Mouse (Mus musculus) MEL (cell line): ENCODE measurements around the gene Rela. TPM values are rescaled to one million over a fixed set of nuclear protein-coding genes. Genes with fewer than 3 reads are reported as not detected.

ENCODE experiments used
- DNase-seq: peaks from one replicate; pipeline ENCODE4 v3.0.0; 2011; ENCODE audit warnings: low read depth, low spot score
- H3K27ac ChIP-seq: 2 replicates; pipeline ENCODE4 v1.5.1; 2012; ENCODE audit warnings: low read depth, mild to moderate bottlenecking, control low read depth, low read length, moderate library complexity; ENCODE audit not compliant: control insufficient read depth
- H3K27me3 ChIP-seq, 2 experiments: fragments of 150-350 bp in 1 of 2; sonication (generic) in 1 of 2; 2 replicates each; pipeline ENCODE4 v1.6.1; 2012; ENCODE audit warnings: low read length in 2 of 2, mild to moderate bottlenecking in 2 of 2, improper control_type of control experiment in 1 of 2, moderate library complexity in 1 of 2; ENCODE audit not compliant: insufficient read depth in 2 of 2, control insufficient read depth in 1 of 2
- H3K36me3 ChIP-seq, 2 experiments: 2 replicates each; pipeline ENCODE4 v1.6.1; 2012 to 2014; ENCODE audit warnings: low read length in 2 of 2, improper control_type of control experiment in 1 of 2, inconsistent platforms in 1 of 2, mild to moderate bottlenecking in 1 of 2; ENCODE audit not compliant: insufficient read depth in 2 of 2, control insufficient read depth in 1 of 2
- H3K4me1 ChIP-seq, 2 experiments: fragments of 150-350 bp in 1 of 2; sonication (generic) in 1 of 2; 2 replicates each; pipeline ENCODE4 v1.6.1; 2012; ENCODE audit warnings: low read length in 2 of 2, improper control_type of control experiment in 1 of 2, mild to moderate bottlenecking in 1 of 2; ENCODE audit not compliant: insufficient read depth in 2 of 2, control insufficient read depth in 1 of 2
- H3K4me3 ChIP-seq, 2 experiments: fragments of 150-350 bp in 1 of 2; sonication (generic) in 1 of 2; 2 replicates each; pipeline ENCODE4 v1.5.1; 2012; ENCODE audit warnings: low read depth in 2 of 2, low read length in 2 of 2, mild to moderate bottlenecking in 2 of 2, moderate library complexity in 2 of 2, control low read depth in 1 of 2, improper control_type of control experiment in 1 of 2; ENCODE audit not compliant: control insufficient read depth in 1 of 2, insufficient read depth in 1 of 2
- H3K79me2 ChIP-seq: 2 replicates; pipeline ENCODE4 v1.6.1; 2012; ENCODE audit warnings: mild to moderate bottlenecking, low read length, moderate library complexity; ENCODE audit not compliant: control insufficient read depth, poor library complexity, insufficient read depth
- H3K9ac ChIP-seq: 2 replicates; pipeline ENCODE4 v1.6.1; 2012; ENCODE audit warnings: low read depth, mild to moderate bottlenecking, control low read depth, low read length, moderate library complexity; ENCODE audit not compliant: control insufficient read depth, poor library complexity, severe bottlenecking
- H3K9me3 ChIP-seq: fragments of 150-350 bp; sonication (generic); replicated peaks from 2 replicates; pipeline ENCODE4 v1.6.1; 2012; ENCODE audit warnings: mild to moderate bottlenecking, low read length, improper control_type of control experiment, moderate library complexity; ENCODE audit not compliant: insufficient read depth
- BHLHE40 ChIP-seq: IDR thresholded peaks from 2 replicates; pipeline ENCODE4 v1.6.1; 2012; ENCODE audit warnings: low read depth, mild to moderate bottlenecking, inconsistent platforms, low read length, improper control_type of control experiment, borderline replicate concordance
- CHD1 ChIP-seq: IDR thresholded peaks from 2 replicates; pipeline ENCODE4 v1.6.1; 2012; ENCODE audit warnings: low read depth, mild to moderate bottlenecking, inconsistent platforms, low read length, improper control_type of control experiment
- CHD2 ChIP-seq: IDR thresholded peaks from 2 replicates; pipeline ENCODE4 v1.6.1; 2011; ENCODE audit warnings: low read length, improper control_type of control experiment
- CTCF ChIP-seq, 3 experiments: IDR thresholded peaks in 2 of 3; conservative IDR thresholded peaks in 1 of 3; 2 replicates each; pipeline ENCODE4 v1.5.1; 2011 to 2012; ENCODE audit warnings: low read length in 3 of 3, low read depth in 2 of 3, mild to moderate bottlenecking in 2 of 3, improper control_type of control experiment in 1 of 3, inconsistent platforms in 1 of 3, mixed read lengths in 1 of 3, moderate library complexity in 1 of 3; ENCODE audit not compliant: control insufficient read depth in 1 of 3, insufficient read depth in 1 of 3, poor library complexity in 1 of 3, severe bottlenecking in 1 of 3
- E2F4 ChIP-seq: IDR thresholded peaks from 2 replicates; pipeline ENCODE4 v1.6.1; 2011; ENCODE audit warnings: low read depth, low read length, improper control_type of control experiment, borderline replicate concordance
- ELF1 ChIP-seq: IDR thresholded peaks from 2 replicates; pipeline ENCODE4 v1.6.1; 2014; ENCODE audit warnings: low read depth, mild to moderate bottlenecking, inconsistent platforms, low read length, improper control_type of control experiment, moderate library complexity
- EP300 ChIP-seq, 2 experiments: IDR thresholded peaks; 2 replicates each; pipeline ENCODE4 v1.6.1; 2011; ENCODE audit warnings: improper control_type of control experiment in 2 of 2, low read length in 2 of 2, low read depth in 1 of 2, mild to moderate bottlenecking in 1 of 2
- GABPA ChIP-seq: IDR thresholded peaks from 2 replicates; pipeline ENCODE4 v1.6.1; 2012; ENCODE audit warnings: low read depth, mild to moderate bottlenecking, inconsistent platforms, low read length, improper control_type of control experiment, moderate library complexity
- GATA1 ChIP-seq: IDR thresholded peaks from 2 replicates; pipeline ENCODE4 v1.6.1; 2011; ENCODE audit warnings: low read depth, low read length, improper control_type of control experiment
- HCFC1 ChIP-seq: IDR thresholded peaks from 2 replicates; pipeline ENCODE4 v1.6.1; 2012; ENCODE audit warnings: low read depth, mild to moderate bottlenecking, inconsistent platforms, low read length, improper control_type of control experiment, moderate library complexity
- JUND ChIP-seq: IDR thresholded peaks from 2 replicates; pipeline ENCODE4 v1.6.1; 2011; ENCODE audit warnings: low read depth, mild to moderate bottlenecking, improper control_type of control experiment, low read length
- KAT2A ChIP-seq: conservative IDR thresholded peaks from 2 replicates; pipeline ENCODE4 v1.6.1; 2012; ENCODE audit warnings: low read depth, low read length, improper control_type of control experiment, inconsistent platforms
- MAFK ChIP-seq: IDR thresholded peaks from 2 replicates; pipeline ENCODE4 v1.6.1; 2011; ENCODE audit warnings: low read depth, mild to moderate bottlenecking, low read length, improper control_type of control experiment, borderline replicate concordance
- MAX ChIP-seq: IDR thresholded peaks from 2 replicates; pipeline ENCODE4 v1.6.1; 2011; ENCODE audit warnings: low read length, improper control_type of control experiment
- MXI1 ChIP-seq: IDR thresholded peaks from 2 replicates; pipeline ENCODE4 v1.6.1; 2011; ENCODE audit warnings: mild to moderate bottlenecking, low read depth, low read length, improper control_type of control experiment
- MYB ChIP-seq: IDR thresholded peaks from 2 replicates; pipeline ENCODE4 v1.6.1; 2011; ENCODE audit warnings: mild to moderate bottlenecking, low read depth, low read length, improper control_type of control experiment
- NELFE ChIP-seq: IDR thresholded peaks from 2 replicates; pipeline ENCODE4 v1.6.1; 2011; ENCODE audit warnings: low read depth, low read length, improper control_type of control experiment
- POLR2A ChIP-seq, 2 experiments: IDR thresholded peaks; 2 replicates each; pipeline ENCODE4 v1.6.1; 2011 to 2012; ENCODE audit warnings: low read length in 2 of 2, mild to moderate bottlenecking in 2 of 2, control low read depth in 1 of 2, improper control_type of control experiment in 1 of 2, low read depth in 1 of 2, moderate library complexity in 1 of 2; ENCODE audit not compliant: control insufficient read depth in 1 of 2, insufficient read depth in 1 of 2, poor library complexity in 1 of 2
- POLR2AphosphoS2 ChIP-seq: IDR thresholded peaks from 2 replicates; pipeline ENCODE4 v1.6.1; 2011; ENCODE audit warnings: low read length, improper control_type of control experiment
- POLR2AphosphoS5 ChIP-seq: IDR thresholded peaks from 2 replicates; pipeline ENCODE4 v1.6.1; 2012; ENCODE audit warnings: low read depth, borderline replicate concordance, mild to moderate bottlenecking, inconsistent platforms, low read length, moderate library complexity, mixed read lengths
- RCOR1 ChIP-seq: IDR thresholded peaks from 2 replicates; pipeline ENCODE4 v1.6.1; 2012; ENCODE audit warnings: low read depth, mild to moderate bottlenecking, inconsistent platforms, low read length, improper control_type of control experiment
- SIN3A ChIP-seq: IDR thresholded peaks from 2 replicates; pipeline ENCODE4 v1.6.1; 2012; ENCODE audit warnings: low read length, improper control_type of control experiment, inconsistent platforms
- TBP ChIP-seq: IDR thresholded peaks from 2 replicates; pipeline ENCODE4 v1.8.0; 2011; ENCODE audit warnings: low read depth, low read length, improper control_type of control experiment
- TCF12 ChIP-seq: IDR thresholded peaks from 2 replicates; pipeline ENCODE4 v1.6.1; 2014; ENCODE audit warnings: low read depth, mild to moderate bottlenecking, inconsistent platforms, low read length, improper control_type of control experiment, moderate library complexity
- UBTF ChIP-seq: IDR thresholded peaks from 2 replicates; pipeline ENCODE4 v1.6.1; 2012; ENCODE audit warnings: low read depth, mild to moderate bottlenecking, inconsistent platforms, low read length, improper control_type of control experiment, moderate library complexity, borderline replicate concordance; ENCODE audit not compliant: insufficient read depth
- USF2 ChIP-seq, 2 experiments: IDR thresholded peaks; 2 replicates each; pipeline ENCODE4 v1.6.1; 2011 to 2012; ENCODE audit warnings: improper control_type of control experiment in 2 of 2, low read length in 2 of 2, borderline replicate concordance in 1 of 2, inconsistent platforms in 1 of 2, low read depth in 1 of 2, mild to moderate bottlenecking in 1 of 2; ENCODE audit not compliant: insufficient read depth in 1 of 2
- ZC3H11A ChIP-seq: IDR thresholded peaks from 2 replicates; pipeline ENCODE4 v1.6.1; 2012; ENCODE audit warnings: low read depth, mild to moderate bottlenecking, inconsistent platforms, low read length, improper control_type of control experiment
- ZKSCAN1 ChIP-seq: IDR thresholded peaks from 2 replicates; pipeline ENCODE4 v1.6.1; 2012; ENCODE audit warnings: low read depth, mild to moderate bottlenecking, inconsistent platforms, low read length, improper control_type of control experiment, moderate library complexity
- ZMIZ1 ChIP-seq: IDR thresholded peaks from 2 replicates; pipeline ENCODE4 v1.6.1; 2012; ENCODE audit warnings: low read depth, mild to moderate bottlenecking, inconsistent platforms, low read length, improper control_type of control experiment, moderate library complexity
- ZNF384 ChIP-seq: IDR thresholded peaks from 2 replicates; pipeline ENCODE4 v1.6.1; 2012; ENCODE audit warnings: low read depth, mild to moderate bottlenecking, inconsistent platforms, low read length, improper control_type of control experiment
- polyA plus RNA-seq, 2 experiments: library from polyadenylated mRNA; stranded (reverse) in 1 of 2; unstranded in 1 of 2; fragments of >175 nt in 1 of 2; fragments of >200 nt in 1 of 2; gene quantifications; 2 replicates each; pipeline versions ENCODE4 v1.2.1 to v1.2.4; 2012; ENCODE audit warnings: low replicate concordance in 2 of 2, low read depth in 1 of 2; ENCODE audit not compliant: insufficient read length in 2 of 2, insufficient read depth in 1 of 2, missing spikeins in 1 of 2
- total RNA-seq: library from RNA; depleted of rRNA; stranded (reverse); fragments of 300-350 nt; gene quantifications from 2 replicates; pipeline ENCODE4 v1.2.3, GENCODE M21; 2012

The Rela gene
- total and polyA plus RNA-seq, 3 experiments: 16.4 to 61.7 TPM; not detected in 1

- TF ChIP-seq UBTF (no peak), CTCF (IDR thresholded peaks at IDR 0.05 in 2 of 3, conservative IDR thresholded peaks at IDR 0.05 in 1 of 3; ENCODE audit: control insufficient read depth in 1 of 3, insufficient read depth in 1 of 3, low read depth in 2 of 3, low read length in 3 of 3, poor library complexity in 1 of 3, severe bottlenecking in 1 of 3) (no peak), RCOR1 (no peak), ZNF384 (no peak), EP300 (IDR thresholded peaks at IDR 0.05; ENCODE audit: low read depth in 1 of 2, low read length in 2 of 2) (no peak), POLR2A (IDR thresholded peaks at IDR 0.05; ENCODE audit: control insufficient read depth in 1 of 2, insufficient read depth in 1 of 2, low read depth in 1 of 2, low read length in 2 of 2, poor library complexity in 1 of 2) (no peak), ZKSCAN1 (no peak), SIN3A (no peak), CHD1 (no peak), TBP (no peak), ELF1 (no peak), POLR2AphosphoS5 (no peak), USF2 (IDR thresholded peaks at IDR 0.05; ENCODE audit: borderline replicate concordance in 1 of 2, insufficient read depth in 1 of 2, low read depth in 1 of 2, low read length in 2 of 2) (no peak), E2F4 (no peak), TCF12 (no peak), HCFC1 (no peak), ZC3H11A (no peak), JUND (no peak), MXI1 (no peak)
- TF ChIP-seq, all 39 proteins: peak for 0
- H3K4me3 ChIP-seq: no peak overlapping the region
Observed at GRCm38 (mm10) chr19:5632120-5632519, 5.2 kb upstream of the Rela start.

GRCm38 (mm10) chr19:5636036-5636570 is 1.2 kb upstream of the Rela start:
- no peak for DNase-seq
- no peaks in the 10 kb centered on the region for H3K27me3 ChIP-seq
- peaks cover 0 to 18% of the 10 kb centered on the region in 2 experiments; a peak in 3 of 4 replicates for H3K4me1 ChIP-seq
- peak overlapping the region; percentile 97 for H3K9ac ChIP-seq
- peaks cover 16% of the 10 kb centered on the region for H3K79me2 ChIP-seq
- H3K27ac ChIP-seq: peak overlapping the region; percentile 60
- H3K36me3 ChIP-seq: peaks cover 2 to 12% of the 10 kb centered on the region in 2 experiments
- H3K4me3 ChIP-seq: peak overlapping the region; percentile 79 to 94
- no peaks in the 10 kb centered on the region for H3K9me3 ChIP-seq
- TF ChIP-seq GATA1 (peak; percentile 79), CHD1 (no peak), BHLHE40 (no peak), MYB (no peak), KAT2A (no peak), ZMIZ1 (no peak), ZNF384 (no peak), MAFK (no peak), POLR2AphosphoS2 (no peak), EP300 (IDR thresholded peaks at IDR 0.05; ENCODE audit: low read depth in 1 of 2, low read length in 2 of 2) (peak; percentile 37 to 54; a peak in 2 of 4 replicates), JUND (no peak), NELFE (no peak), TBP (no peak), CHD2 (no peak), USF2 (IDR thresholded peaks at IDR 0.05; ENCODE audit: borderline replicate concordance in 1 of 2, insufficient read depth in 1 of 2, low read depth in 1 of 2, low read length in 2 of 2) (no peak), MAX (no peak), HCFC1 (no peak), UBTF (no peak), POLR2AphosphoS5 (no peak), MXI1 (peak; percentile 33; the same call in 1 of the 2 replicates), TCF12 (no peak), GABPA (no peak)

More at GRCm38 (mm10) chr19:5632120-5632519, 5.2 kb upstream of the Rela start:
- peaks cover 0 to 9% of the 10 kb centered on the region in 2 experiments; a peak in 2 of 4 replicates for H3K4me1 ChIP-seq
- no peak overlapping the region for H3K27ac ChIP-seq
- no peaks in the 10 kb centered on the region for H3K9me3 ChIP-seq
- DNase-seq: no peak
- no peak overlapping the region for H3K9ac ChIP-seq
- peaks cover 0 to 7% of the 10 kb centered on the region in 2 experiments; a peak in 2 of 4 replicates for H3K36me3 ChIP-seq
- no peaks in the 10 kb centered on the region for H3K27me3 ChIP-seq
- H3K79me2 ChIP-seq: no peaks in the 10 kb centered on the region; the same call in 1 of the 2 replicates
